Mouse (Mus musculus) ES-Bruce4 (cell line): ENCODE results near the gene Wdfy3. TPM values are rescaled to one million over a fixed set of nuclear protein-coding genes. Genes with fewer than 3 reads are reported as not detected.

Source experiments
- H3K27ac ChIP-seq: 2 replicates; pipeline ENCODE4 v1.5.1; 2012; ENCODE audit warnings: low read length, inconsistent platforms; ENCODE audit not compliant: insufficient read depth
- H3K27me3 ChIP-seq: 2 replicates; pipeline ENCODE4 v1.6.1; 2012; ENCODE audit warnings: mild to moderate bottlenecking, low read length, inconsistent platforms; ENCODE audit not compliant: control insufficient read depth, poor library complexity, insufficient read depth, severe bottlenecking
- H3K36me3 ChIP-seq: 2 replicates; pipeline ENCODE4 v1.6.1; 2012; ENCODE audit warnings: inconsistent platforms, mild to moderate bottlenecking, low read length, moderate library complexity; ENCODE audit not compliant: control insufficient read depth, poor library complexity, insufficient read depth, severe bottlenecking
- H3K4me1 ChIP-seq: one replicate; pipeline ENCODE4 v1.8.1; 2011; ENCODE audit warnings: low read length; ENCODE audit not compliant: control insufficient read depth, insufficient read depth
- H3K4me3 ChIP-seq: 2 replicates; pipeline ENCODE4 v1.5.1; 2011; ENCODE audit warnings: low read depth, mild to moderate bottlenecking, low read length
- H3K9ac ChIP-seq: 2 replicates; pipeline ENCODE4 v1.6.1; 2012; ENCODE audit warnings: low read depth, mild to moderate bottlenecking, inconsistent platforms; ENCODE audit not compliant: poor library complexity, severe bottlenecking
- H3K9me3 ChIP-seq: replicated peaks from 2 replicates; pipeline ENCODE4 v1.6.1; 2012; ENCODE audit warnings: mild to moderate bottlenecking, low read length, inconsistent platforms; ENCODE audit not compliant: control insufficient read depth, poor library complexity, insufficient read depth, severe bottlenecking
- CTCF ChIP-seq: IDR thresholded peaks from one replicate; pipeline ENCODE4 v1.8.1; 2011; ENCODE audit warnings: low read depth, low read length
- EP300 ChIP-seq: IDR thresholded peaks from 2 replicates; pipeline ENCODE4 v1.6.1; 2011; ENCODE audit warnings: low read depth, low read length; ENCODE audit not compliant: insufficient read depth
- POLR2A ChIP-seq: IDR thresholded peaks from one replicate; pipeline ENCODE4 v1.8.1; 2011; ENCODE audit warnings: low read length; ENCODE audit not compliant: insufficient read depth
- polyA plus RNA-seq: library from polyadenylated mRNA; stranded (reverse); fragments of >200 nt; gene quantifications from 2 replicates; pipeline ENCODE4 v1.2.4, GENCODE M21; 2011; ENCODE audit warnings: low read depth; ENCODE audit not compliant: missing spikeins, insufficient read depth, insufficient read length

The Wdfy3 gene
- polyA plus RNA-seq, 1 experiment, result 20.2 TPM

GRCm38 (mm10) chr5:101832042-101832441, 237.7 kb downstream of the Wdfy3 start:
- Histone ChIP-seq H3K27me3 (no peaks in the 10 kb centered on the region), H3K9me3 (no peaks in the 10 kb centered on the region), H3K36me3 (no peaks in the 10 kb centered on the region), H3K9ac (no peak overlapping the region), H3K4me1 (peaks cover 4% of the 10 kb centered on the region), H3K4me3 (no peak overlapping the region), H3K27ac (no peak overlapping the region)
- TF ChIP-seq CTCF (no peak), POLR2A (no peak), EP300 (no peak)

GRCm38 (mm10) chr5:101830180-101830579, 239.5 kb downstream of the Wdfy3 start:
- Histone ChIP-seq H3K9ac (no peak overlapping the region), H3K27me3 (no peaks in the 10 kb centered on the region), H3K36me3 (no peaks in the 10 kb centered on the region), H3K9me3 (no peaks in the 10 kb centered on the region), H3K4me1 (peaks cover 7% of the 10 kb centered on the region), H3K4me3 (no peak overlapping the region), H3K27ac (no peak overlapping the region)
- no peak for TF ChIP-seq EP300
- TF ChIP-seq CTCF, result no peak
- no peak for TF ChIP-seq POLR2A

GRCm38 (mm10) chr5:101828932-101829331, 240.8 kb downstream of the Wdfy3 start:
- Histone ChIP-seq H3K27ac (no peak overlapping the region), H3K9me3 (no peaks in the 10 kb centered on the region), H3K4me1 (peaks cover 10% of the 10 kb centered on the region), H3K4me3 (no peak overlapping the region), H3K27me3 (no peaks in the 10 kb centered on the region), H3K9ac (no peak overlapping the region), H3K36me3 (no peaks in the 10 kb centered on the region)
- TF ChIP-seq CTCF, result no peak

- Histone ChIP-seq H3K27ac (no peak overlapping the region), H3K27me3 (no peaks in the 10 kb centered on the region), H3K9me3 (no peaks in the 10 kb centered on the region)
Measured at GRCm38 (mm10) chr5:101827477-101827876, 242.2 kb downstream of the Wdfy3 start.

GRCm38 (mm10) chr5:101826531-101826970, 243.2 kb downstream of the Wdfy3 start:
- TF ChIP-seq CTCF, result no peak

More at GRCm38 (mm10) chr5:101827477-101827876, 242.2 kb downstream of the Wdfy3 start:
- Histone ChIP-seq H3K36me3 (no peaks in the 10 kb centered on the region), H3K4me3 (no peak overlapping the region), H3K4me1 (peaks cover 15% of the 10 kb centered on the region), H3K9ac (no peak overlapping the region)
- peak; percentile 23 for TF ChIP-seq POLR2A
- no peak for TF ChIP-seq CTCF

GRCm38 (mm10) chr5:101825111-101825911, 244.4 kb downstream of the Wdfy3 start:
- H3K27me3 ChIP-seq, result no peaks in the 10 kb centered on the region
- no peak overlapping the region for H3K9ac ChIP-seq
- H3K36me3 ChIP-seq, result no peaks in the 10 kb centered on the region
- no peak for TF ChIP-seq EP300
- TF ChIP-seq POLR2A, result no peak
- no peak for TF ChIP-seq CTCF
- no peak overlapping the region for H3K27ac ChIP-seq
- no peak overlapping the region for H3K4me3 ChIP-seq
- H3K9me3 ChIP-seq, result no peaks in the 10 kb centered on the region
- peaks cover 23% of the 10 kb centered on the region for H3K4me1 ChIP-seq

More at GRCm38 (mm10) chr5:101826531-101826970, 243.2 kb downstream of the Wdfy3 start:
- Histone ChIP-seq H3K27me3 (no peaks in the 10 kb centered on the region), H3K9ac (no peak overlapping the region), H3K4me3 (peak overlapping the region; percentile 16), H3K27ac (no peak overlapping the region), H3K36me3 (no peaks in the 10 kb centered on the region), H3K4me1 (peaks cover 17% of the 10 kb centered on the region), H3K9me3 (no peaks in the 10 kb centered on the region)
